Mouse (Mus musculus): Measurements from ENCODE around the gene Zc3hc1.

Zc3hc1 gene

GRCm38 (mm10) chr6:30319216-30319615 is 71.6 kb downstream of the Zc3hc1 start:
- no peak for DNase-seq (ENCODE audit: low spot score in 2 of 2)

All from spleen, postnatal 4 days (tissue).